In genomic region chr6:121556481-121556880, GRCm38 (mm10) we compare ENCODE assay signal across 8 mouse cellular contexts.
DNase-seq lines count a peak whose midpoint lies in the region; ATAC-seq and TF ChIP-seq lines count a peak whose summit lies in the region.

No protein-coding gene starts in this region.

- DNase-seq in heart, postnatal 0 days (ENCODE audit: low spot score), result no peak
- no peak for DNase-seq in heart, adult 9 months (ENCODE audit: low spot score in 2 of 2)
- peak; percentile 7 to 8 for DNase-seq in right cerebral cortex, adult 2 months (ENCODE audit: low spot score in 2 of 2)
- no peak for DNase-seq in right cerebral cortex, postnatal 25 days
- DNase-seq in embryo, embryonic 10 days (ENCODE audit: low spot score), result peak; percentile 57
- peak; percentile 71 for DNase-seq in midbrain, embryonic 14.5 days
- DNase-seq in left cerebral cortex, adult 8-10 months (ENCODE audit: low spot score in 2 of 2), result no peak
- no peak for DNase-seq in frontal cortex, postnatal 36 days (ENCODE audit: low spot score in 2 of 2)

- TF ChIP-seq EP300 in heart, postnatal 0 days (IDR thresholded peaks at IDR 0.05; ENCODE audit: low read depth), result no peak

- ATAC-seq in heart, postnatal 0 days (ENCODE audit: insufficient read depth, low read depth), result no peak
- ATAC-seq in midbrain, embryonic 14.5 days (ENCODE audit: low FRiP score, low TSS enrichment), result no peak

- H3K9me3 ChIP-seq in heart, postnatal 0 days (replicated peaks; ENCODE audit: control insufficient read depth, low read length), result no peaks in the 10 kb centered on the region
- no peaks in the 10 kb centered on the region for H3K9me3 ChIP-seq in midbrain, embryonic 14.5 days (ENCODE audit: control insufficient read depth, low read length)

- H3K4me1 ChIP-seq in heart, postnatal 0 days (ENCODE audit: control insufficient read depth, insufficient read depth), result no peaks in the 10 kb centered on the region
- no peaks in the 10 kb centered on the region for H3K4me1 ChIP-seq in midbrain, embryonic 14.5 days (ENCODE audit: control insufficient read depth, insufficient read depth, low read length)

- no peak overlapping the region for H3K9ac ChIP-seq in heart, postnatal 0 days (replicated peaks; ENCODE audit: low read depth, low read length)
- no peak overlapping the region for H3K9ac ChIP-seq in midbrain, embryonic 14.5 days (replicated peaks; ENCODE audit: low read length)

- H3K4me2 ChIP-seq in heart, postnatal 0 days (ENCODE audit: low read depth, low read length), result no peak overlapping the region
- H3K4me2 ChIP-seq in midbrain, embryonic 14.5 days (ENCODE audit: low read length), result no peak overlapping the region

- H3K27ac ChIP-seq in heart, postnatal 0 days (ENCODE audit: low read depth), result no peak overlapping the region
- H3K27ac ChIP-seq in midbrain, embryonic 14.5 days (replicated peaks; ENCODE audit: low read depth, low read length), result no peak overlapping the region

- 3% methylated on average over 3 of the region's 3 CpGs for WGBS in heart, postnatal 0 days
- 5% methylated on average over 3 of the region's 3 CpGs for WGBS in midbrain, embryonic 14.5 days

- H3K36me3 ChIP-seq in heart, postnatal 0 days (replicated peaks; ENCODE audit: control insufficient read depth, insufficient read depth, low read length), result no peaks in the 10 kb centered on the region
- H3K36me3 ChIP-seq in midbrain, embryonic 14.5 days (ENCODE audit: control insufficient read depth, insufficient read depth, low read length), result no peaks in the 10 kb centered on the region

- no peaks in the 10 kb centered on the region for H3K27me3 ChIP-seq in heart, postnatal 0 days (ENCODE audit: control insufficient read depth, insufficient read depth, low read length)
- no peaks in the 10 kb centered on the region for H3K27me3 ChIP-seq in midbrain, embryonic 14.5 days (ENCODE audit: control insufficient read depth, insufficient read depth, low read length)

- TF ChIP-seq CTCF in heart, postnatal 0 days (IDR thresholded peaks at IDR 0.05; ENCODE audit: low read depth), result peak; percentile 56

- no peak overlapping the region for H3K4me3 ChIP-seq in heart, postnatal 0 days (ENCODE audit: low read depth, low read length)
- H3K4me3 ChIP-seq in midbrain, embryonic 14.5 days (replicated peaks; ENCODE audit: low read depth, low read length), result no peak overlapping the region

Comparison
In these comparisons a context has a peak if more than half of its experiments do, and no peak if none do; other contexts are left out.
1. DNase-seq: peak in right cerebral cortex, adult 2 months (2 of 2), embryo, embryonic 10 days (single experiment) and midbrain, embryonic 14.5 days (single experiment); none in heart, postnatal 0 days (single experiment), heart, adult 9 months (0 of 2), right cerebral cortex, postnatal 25 days (single experiment), left cerebral cortex, adult 8-10 months (0 of 2) and frontal cortex, postnatal 36 days (0 of 2).